16 mouse cellular contexts compared by ENCODE assay signal in the genomic region with DNA sequence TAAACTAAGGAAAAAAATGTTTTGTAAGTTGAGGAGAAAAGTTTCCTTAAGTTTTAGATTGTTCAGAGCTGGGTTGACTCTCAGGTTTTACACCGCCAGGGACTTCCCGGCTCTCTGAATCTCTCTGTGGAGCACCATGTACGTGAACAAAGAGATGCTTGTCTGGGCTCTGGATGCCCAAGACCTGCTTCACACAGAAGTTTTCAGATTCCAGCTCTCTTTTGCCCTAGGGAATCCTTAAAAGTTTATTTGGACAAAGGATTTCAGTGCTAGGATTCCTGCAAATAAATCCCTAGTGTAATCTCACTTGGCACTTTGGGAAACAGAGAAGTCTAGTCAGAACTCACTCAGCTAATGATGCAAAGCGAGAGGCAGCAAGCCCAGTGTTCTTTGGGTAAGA. TPM values are rescaled to one million over a fixed set of nuclear protein-coding genes. Genes with fewer than 3 reads are reported as not detected.
DNase-seq lines count a peak whose midpoint lies in the region; ATAC-seq lines count a peak whose summit lies in the region.
"Had no signal": no experiment of that assay in that cellular context is flagged by ENCODE, and none has a peak within 500 bp of the region (broad histone marks: within the 10 kb centered on the region; RNA-seq: fewer than 3 reads in every experiment).

No protein-coding gene starts in this region.

- peak overlapping the region; percentile 40; the same call in 1 of the 2 replicates for H3K4me2 ChIP-seq in hindbrain, embryonic 14.5 days (replicated peaks)
- peak overlapping the region; percentile 35; the same call in 1 of the 2 replicates for H3K4me2 ChIP-seq in midbrain, embryonic 14.5 days (ENCODE audit: low read length)
- H3K4me2 ChIP-seq in kidney, embryonic 15.5 days = no peak overlapping the region
- H3K4me2 ChIP-seq: heart, embryonic 15.5 days; liver, embryonic 15.5 days had no signal

- H3K9ac ChIP-seq in hindbrain, embryonic 14.5 days = peak overlapping the region; percentile 58; the same call in 1 of the 2 replicates
- no peak overlapping the region for H3K9ac ChIP-seq in midbrain, embryonic 14.5 days (replicated peaks; ENCODE audit: low read length)
- no peak overlapping the region for H3K9ac ChIP-seq in kidney, embryonic 15.5 days
- H3K9ac ChIP-seq: heart, embryonic 15.5 days; liver, embryonic 15.5 days; neural tube, embryonic 12.5 days had no signal

- H3K27me3 ChIP-seq in hindbrain, embryonic 14.5 days (ENCODE audit: control insufficient read depth, insufficient read depth, low read length) = no peaks in the 10 kb centered on the region
- no peaks in the 10 kb centered on the region for H3K27me3 ChIP-seq in midbrain, embryonic 14.5 days (ENCODE audit: control insufficient read depth, insufficient read depth, low read length)
- no peaks in the 10 kb centered on the region for H3K27me3 ChIP-seq in kidney, embryonic 15.5 days
- H3K27me3 ChIP-seq: heart, embryonic 15.5 days; liver, embryonic 15.5 days; neural tube, embryonic 12.5 days had no signal

- no peaks in the 10 kb centered on the region for H3K36me3 ChIP-seq in hindbrain, embryonic 14.5 days (replicated peaks; ENCODE audit: control insufficient read depth, insufficient read depth)
- H3K36me3 ChIP-seq in midbrain, embryonic 14.5 days (ENCODE audit: control insufficient read depth, insufficient read depth, low read length) = no peaks in the 10 kb centered on the region
- no peaks in the 10 kb centered on the region for H3K36me3 ChIP-seq in kidney, embryonic 15.5 days
- H3K36me3 ChIP-seq: heart, embryonic 15.5 days; liver, embryonic 15.5 days; neural tube, embryonic 12.5 days had no signal

- no peak overlapping the region for H3K4me3 ChIP-seq in hindbrain, embryonic 14.5 days (replicated peaks; ENCODE audit: low read length)
- no peak overlapping the region for H3K4me3 ChIP-seq in midbrain, embryonic 14.5 days (replicated peaks; ENCODE audit: low read depth, low read length)
- H3K4me3 ChIP-seq in kidney, embryonic 15.5 days (replicated peaks) = no peak overlapping the region
- H3K4me3 ChIP-seq: heart, embryonic 15.5 days; liver, embryonic 15.5 days; neural tube, embryonic 12.5 days had no signal

- WGBS in hindbrain, embryonic 14.5 days = 63% methylated on average over 4 of the region's 4 CpGs
- 67% methylated on average over 4 of the region's 4 CpGs for WGBS in midbrain, embryonic 14.5 days
- WGBS in kidney, embryonic 15.5 days = 64% methylated on average over 4 of the region's 4 CpGs

- DNase-seq in NIH3T3 (ENCODE audit: low read depth) = peak; percentile 47
- DNase-seq in embryo, embryonic 9.5 days (ENCODE audit: extremely low spot score) = peak; percentile 37
- DNase-seq in hindbrain, embryonic 14.5 days (ENCODE audit: low spot score) = no peak
- DNase-seq in midbrain, embryonic 14.5 days = no peak
- DNase-seq in adrenal gland, postnatal 36 days = no peak
- DNase-seq in urinary bladder, postnatal 10 days (ENCODE audit: low spot score) = no peak
- DNase-seq: cerebellum, adult 11-12 months; gastrocnemius, postnatal 36 days; kidney, postnatal 14 days; right cerebral cortex, adult 18-20 months had no signal

- peak overlapping the region; percentile 95 for H3K27ac ChIP-seq in hindbrain, embryonic 14.5 days
- peak overlapping the region; percentile 82; the same call in 1 of the 2 replicates for H3K27ac ChIP-seq in midbrain, embryonic 14.5 days (replicated peaks; ENCODE audit: low read depth, low read length)
- no peak overlapping the region for H3K27ac ChIP-seq in kidney, embryonic 15.5 days
- H3K27ac ChIP-seq: heart, embryonic 15.5 days; liver, embryonic 15.5 days; macrophage had no signal

- H3K4me1 ChIP-seq in hindbrain, embryonic 14.5 days (replicated peaks; ENCODE audit: control insufficient read depth, insufficient read depth, low read length) = peaks cover 56% of the 10 kb centered on the region
- H3K4me1 ChIP-seq in midbrain, embryonic 14.5 days (ENCODE audit: control insufficient read depth, insufficient read depth, low read length) = peaks cover 14% of the 10 kb centered on the region
- peaks cover 38% of the 10 kb centered on the region for H3K4me1 ChIP-seq in kidney, embryonic 15.5 days
- H3K4me1 ChIP-seq: liver, embryonic 15.5 days had no signal

- ATAC-seq in hindbrain, embryonic 14.5 days (ENCODE audit: low FRiP score) = no peak
- ATAC-seq in midbrain, embryonic 14.5 days (ENCODE audit: low FRiP score, low TSS enrichment) = no peak
- no peak for ATAC-seq in kidney, embryonic 15.5 days (replicated peaks; ENCODE audit: low FRiP score)
- ATAC-seq: intestine, embryonic 16.5 days had no signal

- no peaks in the 10 kb centered on the region for H3K9me3 ChIP-seq in hindbrain, embryonic 14.5 days (ENCODE audit: control insufficient read depth, low read length)
- no peaks in the 10 kb centered on the region for H3K9me3 ChIP-seq in midbrain, embryonic 14.5 days (ENCODE audit: control insufficient read depth, low read length)
- H3K9me3 ChIP-seq in kidney, embryonic 15.5 days (replicated peaks) = no peaks in the 10 kb centered on the region
- H3K9me3 ChIP-seq: heart, embryonic 15.5 days; liver, embryonic 15.5 days; neural tube, embryonic 12.5 days had no signal

RNA-seq across cellular contexts. Expression of gene Ttc30a1, which starts 7.9 kb away (rescaled TPM):
- 8.7 and 9.2 TPM in 2 replicates for polyA plus RNA-seq in hindbrain, embryonic 14.5 days (2014; fragmentation: Nextera tagmentation; extraction: Ambion mirVana)
- polyA plus RNA-seq in midbrain, embryonic 14.5 days (2014; fragmentation: Nextera tagmentation; extraction: Ambion mirVana) = 8.6 and 9.7 TPM in 2 replicates
- 1 to 10 TPM; 3.0 to 3.4 TPM for total RNA-seq in adrenal gland, postnatal 36 days (2021)
- polyA plus RNA-seq in kidney, embryonic 15.5 days (2015; fragmentation: Nextera tagmentation; extraction: Ambion mirVana) = 8.2 and 9.2 TPM in 2 replicates

RNA-seq across cellular contexts. Expression of gene Ttc30a2, which starts 11.7 kb away (rescaled TPM):
- 1.3 and 1.5 TPM in 2 replicates for polyA plus RNA-seq in hindbrain, embryonic 14.5 days (2014; fragmentation: Nextera tagmentation; extraction: Ambion mirVana)
- 0.93 and 1.2 TPM in 2 replicates for polyA plus RNA-seq in midbrain, embryonic 14.5 days (2014; fragmentation: Nextera tagmentation; extraction: Ambion mirVana)
- total RNA-seq in adrenal gland, postnatal 36 days (2021) = under 1 TPM; 0.43 to 0.49 TPM
- 0.47 and 0.98 TPM in 2 replicates for polyA plus RNA-seq in kidney, embryonic 15.5 days (2015; fragmentation: Nextera tagmentation; extraction: Ambion mirVana)
- polyA plus RNA-seq: macrophage had no signal

RNA-seq across cellular contexts. Expression of gene Ttc30b, which starts 51.3 kb away (rescaled TPM):
- polyA plus RNA-seq in hindbrain, embryonic 14.5 days (2014; fragmentation: Nextera tagmentation; extraction: Ambion mirVana) = 22.7 and 23.6 TPM in 2 replicates
- 17.0 and 21.2 TPM in 2 replicates for polyA plus RNA-seq in midbrain, embryonic 14.5 days (2014; fragmentation: Nextera tagmentation; extraction: Ambion mirVana)
- 10 to 100 TPM; 13.2 to 21.4 TPM for total RNA-seq in adrenal gland, postnatal 36 days (2021)
- 11.8 and 12.3 TPM in 2 replicates for polyA plus RNA-seq in kidney, embryonic 15.5 days (2015; fragmentation: Nextera tagmentation; extraction: Ambion mirVana)

Comparison
In these comparisons a context has a peak if more than half of its experiments do, and no peak if none do; other contexts are left out.
1. DNase-seq: peak in NIH3T3 (single experiment) and embryo, embryonic 9.5 days (single experiment); none in hindbrain, embryonic 14.5 days (single experiment), midbrain, embryonic 14.5 days (single experiment), adrenal gland, postnatal 36 days (0 of 2) and urinary bladder, postnatal 10 days (single experiment).